In genomic region chr16:23144326-23144725, GRCm38 (mm10) we compare ENCODE assay signal across 9 mouse cellular contexts. TPM values are rescaled to one million over a fixed set of nuclear protein-coding genes. Genes with fewer than 3 reads are reported as not detected.
DNase-seq lines count a peak whose midpoint lies in the region; ATAC-seq lines count a peak whose summit lies in the region.
"Had no signal": no experiment of that assay in that cellular context is flagged by ENCODE, and none has a peak within 500 bp of the region (broad histone marks: within the 10 kb centered on the region; RNA-seq: fewer than 3 reads in every experiment).

No protein-coding gene starts in this region.

- ATAC-seq in megakaryocyte-erythroid progenitor cell, adult 5-6 weeks (replicated peaks; ENCODE audit: low FRiP score, low TSS enrichment, poor library complexity, severe bottlenecking) = no peak
- ATAC-seq: intestine, postnatal 0 days had no signal

- peak; percentile 22 for DNase-seq in A20 (ENCODE audit: low read depth, low spot score)
- DNase-seq in CD4-positive, CD25-positive, alpha-beta regulatory T cell, adult 2 months (ENCODE audit: low read depth, low spot score) = peak; percentile 82
- DNase-seq in induced T-regulatory cell, adult 2 months (ENCODE audit: low read depth) = peak; percentile 88
- DNase-seq in skeletal muscle tissue, adult 2 months (ENCODE audit: low read depth, low spot score) = peak; percentile 41
- no peak for DNase-seq in layer of hippocampus, adult 18-20 months (ENCODE audit: low spot score in 2 of 2)
- DNase-seq in gastrocnemius, postnatal 14 days = no peak
- DNase-seq: layer of hippocampus, postnatal 36 days had no signal

- intact Hi-C loops in gastrocnemius, postnatal 14 days (cut with DNase I; ENCODE audit: low total_unique reads) = no loop called here

RNA-seq across cellular contexts. Expression of gene Adipoq, which starts 2.0 kb away (rescaled TPM):
- not detected in 2 replicates for total RNA-seq in megakaryocyte-erythroid progenitor cell, adult 5-6 weeks (2014; fragmentation: Nextera tagmentation)
- 0.50 TPM in 1 of 2 replicates, not detected in the other for total RNA-seq in megakaryocyte-erythroid progenitor cell, adult 5-6 weeks (2017)
- total RNA-seq in layer of hippocampus, adult 18-20 months (2021) = not detected
- total RNA-seq in gastrocnemius, postnatal 14 days (2021) = 1 to 10 TPM in 1 of 2 experiments, under 1 TPM in 1; 0.93 to 3.9 TPM
- total RNA-seq: layer of hippocampus, postnatal 36 days had no signal

RNA-seq across cellular contexts. Expression of gene Rfc4, which starts 16.8 kb away (rescaled TPM):
- 216 and 230 TPM in 2 replicates for total RNA-seq in megakaryocyte-erythroid progenitor cell, adult 5-6 weeks (2014; fragmentation: Nextera tagmentation)
- 106 and 142 TPM in 2 replicates for total RNA-seq in megakaryocyte-erythroid progenitor cell, adult 5-6 weeks (2017)
- total RNA-seq in layer of hippocampus, adult 18-20 months (2021) = 1 to 10 TPM; 2.5 to 3.9 TPM
- total RNA-seq in gastrocnemius, postnatal 14 days (2021) = 1 to 10 TPM; 6.1 to 6.5 TPM

RNA-seq across cellular contexts. Expression of gene Eif4a2, which starts 37.1 kb away (rescaled TPM):
- 524 and 587 TPM in 2 replicates for total RNA-seq in megakaryocyte-erythroid progenitor cell, adult 5-6 weeks (2014; fragmentation: Nextera tagmentation)
- total RNA-seq in megakaryocyte-erythroid progenitor cell, adult 5-6 weeks (2017) = 925 and 1,082 TPM in 2 replicates
- total RNA-seq in layer of hippocampus, adult 18-20 months (2021) = 100 to 1,000 TPM; 905 to 926 TPM
- 100 to 1,000 TPM; 294 to 336 TPM for total RNA-seq in gastrocnemius, postnatal 14 days (2021)

Comparison
In these comparisons a context has a peak if more than half of its experiments do, and no peak if none do; other contexts are left out.
1. DNase-seq: peak in A20 (single experiment), CD4-positive, CD25-positive, alpha-beta regulatory T cell, adult 2 months (single experiment), induced T-regulatory cell, adult 2 months (single experiment) and skeletal muscle tissue, adult 2 months (single experiment); none in layer of hippocampus, adult 18-20 months (0 of 2) and gastrocnemius, postnatal 14 days (single experiment).
2. RNA of gene Rfc4, which starts 16.8 kb away (total RNA-seq): 106 to 230 TPM in megakaryocyte-erythroid progenitor cell, adult 5-6 weeks; 6.1 to 6.5 TPM in gastrocnemius, postnatal 14 days and 2.5 to 3.9 TPM in layer of hippocampus, adult 18-20 months; every median in the first group is over 10 times any median in the second.